ENCODE assay signal across 9 mouse cellular contexts in genomic region chr2:93262291-93263285, GRCm38 (mm10).
A peak's percentile ranks its signal among the peaks of the same experiment; 100 is the strongest.
DNase-seq lines count a peak whose midpoint lies in the region; ATAC-seq and TF ChIP-seq lines count a peak whose summit lies in the region.
"Had no signal": no experiment of that assay in that cellular context is flagged by ENCODE, and none has a peak within 500 bp of the region (broad histone marks: within the 10 kb centered on the region; RNA-seq: fewer than 3 reads in every experiment).

No protein-coding gene starts in this region.

- H3K4me2 ChIP-seq in heart, postnatal 0 days (ENCODE audit: low read depth, low read length): no peak overlapping the region
- no peak overlapping the region for H3K4me2 ChIP-seq in liver, embryonic 13.5 days

- 36% methylated on average over 5 of the region's 5 CpGs for WGBS in kidney, adult 2 months
- WGBS in heart, postnatal 0 days: 39% methylated on average over 5 of the region's 5 CpGs
- WGBS in liver, embryonic 13.5 days (ENCODE audit: insufficient replicate concordance): 28% methylated on average over 5 of the region's 5 CpGs

- no peak for TF ChIP-seq POLR2A in kidney, adult 2 months (IDR thresholded peaks at IDR 0.05; ENCODE audit: low read depth, low read length)

- no peaks in the 10 kb centered on the region for H3K36me3 ChIP-seq in kidney, adult 2 months (ENCODE audit: control insufficient read depth, insufficient read depth, low read length)
- no peaks in the 10 kb centered on the region for H3K36me3 ChIP-seq in heart, postnatal 0 days (replicated peaks; ENCODE audit: control insufficient read depth, insufficient read depth, low read length)
- no peaks in the 10 kb centered on the region for H3K36me3 ChIP-seq in liver, embryonic 13.5 days

- peak; percentile 49 for ATAC-seq in heart, postnatal 0 days (ENCODE audit: insufficient read depth, low read depth)
- ATAC-seq in liver, embryonic 13.5 days (ENCODE audit: low read depth): peak; percentile 52

- H3K27ac ChIP-seq in kidney, adult 2 months (ENCODE audit: insufficient read depth, low read depth, low read length): peak overlapping the region; percentile 89
- peak overlapping the region; percentile 62 for H3K27ac ChIP-seq in brown adipose tissue, adult 24 weeks (replicated peaks; ENCODE audit: low read depth, low read length)
- H3K27ac ChIP-seq in heart, postnatal 0 days (ENCODE audit: low read depth): peak overlapping the region; percentile 89
- no peak overlapping the region; the same call in 1 of the 2 replicates for H3K27ac ChIP-seq in liver, embryonic 13.5 days

- H3K4me1 ChIP-seq in kidney, adult 2 months (ENCODE audit: control insufficient read depth, insufficient read depth, low read length): peaks cover 22% of the 10 kb centered on the region
- peaks cover 61% of the 10 kb centered on the region for H3K4me1 ChIP-seq in brown adipose tissue, adult 24 weeks (ENCODE audit: control insufficient read depth, insufficient read depth, insufficient read length, low read length)
- H3K4me1 ChIP-seq in heart, postnatal 0 days (ENCODE audit: control insufficient read depth, insufficient read depth): peaks cover 54% of the 10 kb centered on the region
- peaks cover 22% of the 10 kb centered on the region for H3K4me1 ChIP-seq in liver, embryonic 13.5 days (replicated peaks)

- peak; percentile 84 for DNase-seq in kidney, adult 2 months
- no peak for DNase-seq in kidney, adult 8-10 months
- peak; percentile 39 for DNase-seq in heart, postnatal 0 days (ENCODE audit: low spot score)
- no peak for DNase-seq in liver, embryonic 13.5 days
- no peak for DNase-seq in retina, embryonic 14.5 days (ENCODE audit: low spot score)
- DNase-seq in c-Kit-positive CD71-positive TER-119-positive erythroid progenitor cells, embryonic 14.5 days (ENCODE audit: low spot score): no peak
- DNase-seq in right cerebral cortex, postnatal 4 days: no peak

- TF ChIP-seq EP300 in heart, postnatal 0 days (IDR thresholded peaks at IDR 0.05; ENCODE audit: low read depth): no peak

- TF ChIP-seq CTCF in kidney, adult 2 months (conservative IDR thresholded peaks at IDR 0.05; ENCODE audit: insufficient read depth, insufficient read length, low read depth, low read length): no peak
- TF ChIP-seq CTCF in heart, postnatal 0 days (IDR thresholded peaks at IDR 0.05; ENCODE audit: low read depth): no peak

- no peak overlapping the region for H3K9ac ChIP-seq in heart, postnatal 0 days (replicated peaks; ENCODE audit: low read depth, low read length)
- H3K9ac ChIP-seq in liver, embryonic 13.5 days: no peak overlapping the region

- no peak overlapping the region for H3K4me3 ChIP-seq in kidney, adult 2 months (ENCODE audit: insufficient read depth, low read depth, low read length)
- no peak overlapping the region for H3K4me3 ChIP-seq in brown adipose tissue, adult 24 weeks (ENCODE audit: insufficient read depth, low read depth, low read length)
- no peak overlapping the region for H3K4me3 ChIP-seq in heart, postnatal 0 days (ENCODE audit: low read depth, low read length)
- no peak overlapping the region for H3K4me3 ChIP-seq in liver, embryonic 13.5 days (replicated peaks)
- H3K4me3 ChIP-seq: erythroblast, embryonic 14.5 days had no signal

- no peaks in the 10 kb centered on the region for H3K27me3 ChIP-seq in kidney, adult 2 months (replicated peaks; ENCODE audit: control insufficient read depth, insufficient read depth, low read length)
- H3K27me3 ChIP-seq in heart, postnatal 0 days (ENCODE audit: control insufficient read depth, insufficient read depth, low read length): no peaks in the 10 kb centered on the region
- H3K27me3 ChIP-seq in liver, embryonic 13.5 days: no peaks in the 10 kb centered on the region

- no peaks in the 10 kb centered on the region for H3K9me3 ChIP-seq in heart, postnatal 0 days (replicated peaks; ENCODE audit: control insufficient read depth, low read length)
- H3K9me3 ChIP-seq in liver, embryonic 13.5 days (replicated peaks): no peaks in the 10 kb centered on the region

Comparison
In these comparisons a context has a peak if more than half of its experiments do, and no peak if none do; other contexts are left out.
1. DNase-seq: peak in kidney, adult 2 months (single experiment) and heart, postnatal 0 days (single experiment); none in kidney, adult 8-10 months (0 of 2), liver, embryonic 13.5 days (single experiment), retina, embryonic 14.5 days (single experiment), c-Kit-positive CD71-positive TER-119-positive erythroid progenitor cells, embryonic 14.5 days (single experiment) and right cerebral cortex, postnatal 4 days (single experiment).